Mouse (Mus musculus) brain, adult 2 months (tissue): ENCODE data around the gene Abcc2.

Experiments
- DNase-seq: peaks from one replicate; pipeline ENCODE4 v3.0.0; 2011; ENCODE audit warnings: low read depth, low spot score

Abcc2 gene

GRCm38 (mm10) chr19:43777308-43777707, 4.7 kb upstream of the Abcc2 start:
- no peak for DNase-seq

GRCm38 (mm10) chr19:43780391-43780790, 1.6 kb upstream of the Abcc2 start:
- no peak for DNase-seq

- DNase-seq: no peak
Observed at GRCm38 (mm10) chr19:43784761-43785160, 2.8 kb downstream of the Abcc2 start.

GRCm38 (mm10) chr19:43786249-43787026, 4.4 kb downstream of the Abcc2 start:
- DNase-seq: no peak

DNA sequence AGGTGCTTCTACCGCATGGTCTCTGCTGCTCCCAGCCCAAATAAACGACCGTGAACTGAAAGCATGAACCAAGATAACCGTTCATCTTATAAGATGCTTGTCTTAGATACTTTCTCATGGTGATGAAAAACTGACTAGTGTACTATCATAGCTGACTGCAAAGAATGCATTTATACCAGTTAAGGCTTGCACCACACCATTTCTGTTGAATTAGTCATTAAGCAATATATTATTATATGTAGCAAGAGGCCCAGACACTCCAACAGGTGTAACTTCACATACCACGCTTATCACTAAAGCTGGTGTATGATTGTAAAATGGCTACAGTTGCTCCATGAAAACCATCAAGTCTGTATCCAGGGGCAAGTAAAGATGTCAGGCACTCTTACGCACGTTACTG, 7.8 kb downstream of the Abcc2 start:
- no peak for DNase-seq

- DNase-seq: no peak
Observed at GRCm38 (mm10) chr19:43792537-43792936, 10.5 kb downstream of the Abcc2 start.

- no peak for DNase-seq
Observed at GRCm38 (mm10) chr19:43793951-43794350, 12.0 kb downstream of the Abcc2 start.

GRCm38 (mm10) chr19:43795511-43795910, 13.5 kb downstream of the Abcc2 start:
- DNase-seq: no peak

DNA sequence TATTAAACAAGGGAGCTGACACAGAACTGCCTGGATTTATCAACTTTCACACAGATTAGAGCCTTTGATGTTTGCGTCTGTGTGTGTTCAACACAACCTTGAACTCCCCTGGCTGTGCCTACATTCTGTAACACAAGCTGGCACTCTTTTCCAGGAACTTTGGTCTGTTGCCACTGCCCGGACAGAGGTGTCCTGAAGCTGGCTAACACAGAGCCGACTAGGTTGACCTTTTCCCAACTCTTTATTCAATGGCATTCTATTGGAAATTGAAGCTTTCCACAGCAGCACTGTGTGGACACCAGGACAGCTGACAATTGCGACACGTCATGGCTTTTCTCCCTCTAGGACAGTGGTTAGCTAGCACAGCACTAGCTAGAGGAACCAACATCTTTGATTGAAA, 15.2 kb downstream of the Abcc2 start:
- DNase-seq: no peak

DNA sequence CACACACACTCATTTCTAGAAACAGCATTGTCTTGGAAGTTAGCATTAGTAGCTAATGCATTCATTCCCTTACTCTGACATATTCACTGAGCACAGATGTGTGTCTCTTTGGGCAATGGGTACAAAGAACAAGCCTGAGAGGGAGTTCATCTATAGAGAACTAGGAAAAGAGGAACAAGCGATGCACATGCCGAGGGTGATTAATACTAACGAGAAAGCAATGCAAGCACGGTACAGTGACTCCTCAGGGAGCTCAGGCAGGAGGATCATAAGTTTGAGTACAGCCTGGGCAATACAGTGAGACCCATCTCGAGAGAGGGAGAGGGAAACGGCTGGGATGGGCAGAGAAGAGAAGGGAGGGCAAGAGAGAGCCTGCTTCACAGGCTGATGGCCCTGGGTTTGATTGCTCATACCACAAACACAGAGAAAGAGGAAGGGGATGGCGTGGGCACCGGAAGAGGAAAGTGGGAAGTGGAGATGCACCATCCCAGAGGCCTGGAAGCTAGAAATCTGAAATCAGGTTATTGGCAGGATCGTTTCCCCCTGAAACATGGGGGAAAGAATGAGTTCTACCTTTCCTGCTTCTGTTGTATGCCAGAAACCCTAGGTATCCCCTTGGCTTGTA, 19.5 kb downstream of the Abcc2 start:
- no peak for DNase-seq

GRCm38 (mm10) chr19:43803866-43804265, 21.9 kb downstream of the Abcc2 start:
- no peak for DNase-seq

DNA sequence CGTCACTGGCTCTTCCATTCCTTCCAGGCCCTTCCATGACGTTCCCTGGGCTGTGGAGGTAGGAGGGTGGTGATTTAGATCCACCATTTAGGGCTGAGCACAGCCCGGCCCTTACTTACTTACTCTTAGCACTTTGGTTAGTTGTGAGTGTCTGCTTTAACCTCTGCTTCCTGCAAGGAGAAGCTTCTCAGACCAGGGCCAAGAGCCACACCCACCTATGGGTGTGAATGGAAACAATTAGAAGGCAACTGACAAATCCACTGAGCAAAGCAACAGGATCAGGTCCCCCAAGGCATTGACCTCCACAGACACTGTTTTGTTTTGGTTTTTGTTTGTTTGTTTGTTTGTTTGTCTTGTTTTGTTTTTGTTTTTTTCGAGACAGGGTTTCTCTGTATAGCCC, 27.3 kb downstream of the Abcc2 start:
- DNase-seq: no peak

DNA sequence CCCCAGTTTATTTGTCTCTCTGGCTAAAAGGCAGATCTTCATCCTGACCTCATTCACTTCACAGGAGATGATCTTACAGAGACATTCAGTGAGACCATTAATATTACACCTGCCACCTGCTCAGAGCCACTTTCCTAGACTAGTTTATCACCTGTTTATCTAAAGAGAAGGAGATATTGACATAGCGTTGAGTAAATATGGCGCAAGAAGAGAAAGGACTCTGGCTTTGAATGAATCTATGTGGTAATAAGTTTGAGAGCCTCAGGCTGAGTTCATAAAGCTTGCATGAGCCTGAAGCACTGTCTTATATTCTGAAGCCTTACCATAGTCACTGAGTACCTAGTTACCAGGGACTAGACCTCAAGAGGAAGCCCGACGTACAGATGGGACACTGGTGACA, 29.4 kb downstream of the Abcc2 start:
- no peak for DNase-seq

DNA sequence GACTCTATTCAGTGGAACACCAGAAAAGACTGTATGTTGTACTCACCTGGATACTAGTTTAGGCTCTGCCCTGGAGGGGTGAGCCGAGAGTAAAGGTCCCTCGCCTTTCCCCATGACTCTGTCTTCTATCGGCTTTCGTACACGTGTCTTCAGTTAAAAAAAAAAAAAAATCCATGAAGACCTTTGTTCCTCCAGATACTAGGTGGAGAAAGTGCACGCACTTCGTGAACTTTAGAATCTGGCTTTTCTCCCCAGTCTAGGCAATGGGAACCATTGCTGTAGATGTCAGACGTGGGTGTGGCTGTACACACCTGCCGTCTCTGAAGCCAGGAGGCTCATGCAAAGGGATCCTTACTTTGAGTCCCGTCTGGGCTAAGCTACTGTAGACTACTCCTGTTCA, 31.3 kb downstream of the Abcc2 start:
- no peak for DNase-seq

DNA sequence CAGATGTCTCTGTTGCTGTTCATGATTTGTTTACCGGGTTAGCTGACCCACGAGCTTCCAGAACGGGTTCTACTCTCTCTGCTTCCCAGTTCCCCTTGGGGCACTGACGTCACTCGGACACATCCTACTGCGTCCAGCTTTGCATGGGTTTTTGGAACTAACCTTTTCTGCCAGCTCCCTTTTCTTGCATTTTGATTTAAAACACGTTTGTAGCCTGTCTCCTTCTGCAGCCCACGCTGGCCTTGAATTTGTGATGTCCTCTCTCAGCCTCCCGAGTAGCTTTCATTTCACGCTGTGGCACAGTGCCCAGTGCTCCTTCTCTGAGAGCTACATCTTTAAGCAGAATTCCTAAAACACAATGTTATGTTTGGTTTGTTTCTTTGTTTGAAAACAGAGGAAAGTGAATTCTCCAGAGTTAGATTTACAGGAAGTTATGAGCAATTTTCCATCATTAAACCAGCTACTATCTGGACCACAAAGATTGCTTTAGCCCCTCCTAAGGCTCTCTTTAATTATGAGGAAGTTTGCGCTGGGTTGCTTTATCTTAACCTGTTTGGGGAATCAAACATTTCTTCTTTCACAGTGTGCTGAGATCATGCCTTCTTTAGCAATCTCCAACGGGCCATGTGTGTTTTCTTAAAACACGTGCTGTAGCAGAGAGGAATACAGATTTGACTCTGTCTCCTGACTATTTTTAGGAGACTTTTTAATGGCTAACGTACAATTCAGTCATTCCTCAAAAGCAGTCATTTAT, 33.8 kb downstream of the Abcc2 start:
- peak; percentile 47 for DNase-seq

GRCm38 (mm10) chr19:43826855-43827254, 44.9 kb downstream of the Abcc2 start:
- no peak for DNase-seq

DNA sequence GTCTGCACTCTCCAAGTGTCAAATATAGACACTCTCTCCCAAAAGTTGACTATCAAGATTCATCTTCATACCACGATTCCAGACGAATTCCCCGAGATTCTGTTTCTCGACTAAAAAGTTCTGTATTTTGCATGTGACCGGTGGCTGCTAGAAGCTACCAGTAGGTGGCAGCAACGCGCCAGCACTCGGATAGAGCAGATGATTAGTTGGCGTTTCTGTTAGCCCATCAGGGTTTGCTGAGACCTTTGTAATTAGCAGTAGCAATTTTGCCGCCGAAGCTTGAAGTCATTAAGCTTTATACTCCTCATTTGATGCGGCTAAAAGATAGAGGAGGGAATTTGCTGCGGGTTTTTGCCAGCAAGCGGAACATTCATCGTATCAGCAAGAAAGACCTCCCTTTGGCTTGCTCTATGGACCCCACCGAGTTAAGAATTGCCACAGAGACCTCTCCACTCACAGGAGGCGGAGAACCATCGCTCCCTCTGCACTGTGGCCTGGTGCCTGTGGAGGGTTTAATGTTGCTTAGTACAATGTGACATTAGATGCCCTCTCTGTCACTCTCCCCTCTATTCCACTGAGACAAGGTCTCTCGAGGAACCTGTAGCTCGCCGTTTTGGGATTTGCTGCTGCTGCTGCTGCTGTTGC, 50.6 kb downstream of the Abcc2 start:
- peak; percentile 73 for DNase-seq

DNA sequence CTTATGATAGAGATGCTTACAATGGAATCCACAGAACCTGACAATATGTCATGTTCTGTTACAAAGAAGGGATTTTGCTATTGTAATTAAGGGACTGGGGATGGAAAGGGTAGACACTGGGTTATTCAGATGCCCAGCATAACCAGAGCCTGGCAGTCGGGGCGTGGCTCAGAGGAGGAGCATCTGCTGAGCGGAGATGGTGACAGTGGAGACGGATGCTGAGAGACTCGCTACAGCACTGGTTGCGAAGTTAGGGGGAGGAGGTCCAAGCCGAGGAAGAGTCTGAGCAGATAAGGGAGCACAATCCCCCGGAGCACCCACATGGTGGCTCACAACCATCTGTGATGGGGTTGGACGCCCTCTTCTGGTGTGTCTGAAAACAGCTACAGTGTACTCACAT, 61.2 kb downstream of the Abcc2 start:
- DNase-seq: peak; percentile 10

- no peak for DNase-seq
Observed at GRCm38 (mm10) chr19:43845331-43845908, 63.4 kb downstream of the Abcc2 start.

GRCm38 (mm10) chr19:43847056-43847455, 65.1 kb downstream of the Abcc2 start:
- DNase-seq: no peak

DNA sequence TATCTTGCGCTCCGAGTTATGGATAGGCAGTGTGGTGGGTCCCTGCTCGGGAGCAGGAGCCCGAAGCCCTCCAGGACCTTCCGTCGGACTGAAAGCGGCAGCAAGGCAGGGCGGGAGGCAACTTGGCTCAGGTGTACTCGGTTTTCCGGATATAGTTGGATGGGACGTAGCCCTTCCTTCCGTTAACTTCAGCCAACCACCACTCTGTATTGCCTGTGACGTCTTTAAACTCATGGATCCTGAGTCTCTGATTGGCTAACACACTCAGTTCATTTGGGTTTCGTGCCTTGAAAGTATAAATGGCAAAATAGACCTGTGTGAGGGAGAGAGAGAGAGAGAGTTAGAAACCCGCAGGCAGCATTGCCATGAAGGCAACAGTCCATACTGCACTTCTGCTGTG, 66.0 kb downstream of the Abcc2 start:
- no peak for DNase-seq

DNA sequence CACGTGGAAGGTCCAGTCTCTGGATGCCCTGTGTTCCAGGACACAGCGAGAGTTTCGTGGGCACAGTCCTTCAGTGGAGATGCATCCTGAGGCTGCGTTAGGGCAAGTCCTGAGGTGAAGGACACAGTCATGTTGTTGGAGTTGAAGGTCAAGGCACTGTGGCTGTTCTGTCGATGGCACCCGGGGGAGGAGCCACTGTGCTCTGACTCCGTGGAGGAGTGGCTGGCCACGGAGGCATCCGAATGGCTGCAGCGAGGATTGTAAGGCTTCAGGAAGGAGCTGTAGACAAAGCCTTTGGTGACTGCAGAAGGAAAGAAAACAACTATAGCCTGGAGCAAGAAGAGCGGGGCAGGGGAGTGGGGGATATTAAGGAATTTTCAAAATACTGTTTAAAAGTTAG, 68.0 kb downstream of the Abcc2 start:
- DNase-seq: no peak
